Mouse (Mus musculus): ENCODE measurements around the gene Nhlrc3. TPM values are rescaled to one million over a fixed set of nuclear protein-coding genes. Genes with fewer than 3 reads are reported as not detected.

The Nhlrc3 gene
- 8.9 and 10.0 TPM in 2 replicates for polyA plus RNA-seq (2014; fragmentation: Nextera tagmentation; extraction: Ambion mirVana)

GRCm38 (mm10) chr3:53463046-53463764 lies at the start of gene Nhlrc3, which contains the start of gene Proser1:
Nhlrc3 (minus strand) TSS chr3:53463332.
Proser1 (plus strand) TSS chr3:53463666.
- ATAC-seq (ENCODE audit: low FRiP score), result peak; percentile 99
- peaks cover 39% of the 10 kb centered on the region for H3K4me1 ChIP-seq (replicated peaks; ENCODE audit: control insufficient read depth, insufficient read depth, low read length)
- peak within 1 kb of the TSS; percentile 83 for H3K9ac ChIP-seq
- peak; percentile 95 for DNase-seq (ENCODE audit: low spot score)
- H3K9me3 ChIP-seq (ENCODE audit: control insufficient read depth, low read length), result no peaks in the 10 kb centered on the region
- peaks cover 24% of the 10 kb centered on the region for H3K36me3 ChIP-seq (replicated peaks; ENCODE audit: control insufficient read depth, insufficient read depth)
- peak within 1 kb of the TSS; percentile 97 for H3K4me2 ChIP-seq (replicated peaks)
- H3K4me3 ChIP-seq (replicated peaks; ENCODE audit: low read length), result peak within 1 kb of the TSS; percentile 92
- no peaks in the 10 kb centered on the region for H3K27me3 ChIP-seq (ENCODE audit: control insufficient read depth, insufficient read depth, low read length)
- WGBS, result 0% methylated on average over 52 of the region's 52 CpGs
- H3K27ac ChIP-seq, result peak within 1 kb of the TSS; percentile 87

DNA sequence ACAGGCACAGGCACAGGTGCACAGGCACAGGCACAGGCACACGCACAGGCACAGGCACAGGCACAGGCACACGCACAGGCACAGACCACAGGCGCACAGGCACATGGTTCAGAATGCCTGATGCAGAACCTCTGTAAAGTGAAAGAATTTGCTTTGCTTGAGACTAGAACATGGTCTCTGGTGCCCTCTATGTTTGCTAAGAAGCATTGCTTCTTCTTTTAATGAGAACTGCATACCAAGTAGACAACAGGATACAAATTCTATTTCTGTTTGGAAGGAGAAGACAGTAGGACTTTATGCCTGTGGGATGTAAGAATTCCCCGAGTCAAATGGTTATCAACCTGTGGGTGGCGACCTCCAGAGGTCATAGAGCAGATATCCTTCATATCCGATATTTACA lies 39.3 kb upstream of the Nhlrc3 start:
- 73% methylated on average over 6 of the region's 6 CpGs for WGBS
- Histone ChIP-seq H3K9me3 (ENCODE audit: control insufficient read depth, low read length) (no peaks in the 10 kb centered on the region), H3K27me3 (ENCODE audit: control insufficient read depth, insufficient read depth, low read length) (no peaks in the 10 kb centered on the region), H3K9ac (no peak overlapping the region), H3K4me2 (replicated peaks) (no peak overlapping the region), H3K4me1 (replicated peaks; ENCODE audit: control insufficient read depth, insufficient read depth, low read length) (no peaks in the 10 kb centered on the region), H3K27ac (no peak overlapping the region), H3K36me3 (replicated peaks; ENCODE audit: control insufficient read depth, insufficient read depth) (no peaks in the 10 kb centered on the region), H3K4me3 (replicated peaks; ENCODE audit: low read length) (no peak overlapping the region)
- DNase-seq (ENCODE audit: low spot score) (peak; percentile 66), ATAC-seq (ENCODE audit: low FRiP score) (peak; percentile 51; the same call in 1 of the 2 replicates)

DNA sequence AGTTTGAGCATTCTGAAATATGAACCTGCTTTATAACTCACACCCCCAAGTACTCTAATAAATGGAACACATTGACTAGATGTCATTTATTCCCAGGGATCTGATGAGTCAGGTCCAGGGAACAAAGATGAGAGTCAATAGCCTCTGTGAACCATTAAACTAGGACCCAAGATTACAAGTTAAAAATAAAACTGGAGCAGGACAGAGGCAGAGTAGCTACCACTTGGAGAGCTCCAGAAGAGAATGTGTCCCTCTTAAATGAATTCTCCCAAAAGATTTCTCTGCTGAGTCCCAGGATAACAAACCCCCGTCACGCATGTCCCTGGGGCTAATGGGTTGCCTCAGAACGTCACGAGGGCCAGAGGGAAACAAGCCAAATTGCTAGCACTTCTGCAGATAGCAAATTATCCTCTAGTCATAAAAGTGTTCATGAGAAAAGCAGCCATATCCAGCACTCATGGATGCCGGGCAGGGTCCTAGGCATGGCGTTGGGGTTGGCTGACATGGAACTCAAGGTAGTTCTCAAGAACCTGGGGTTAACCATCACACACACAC lies 35.3 kb upstream of the Nhlrc3 start:
- H3K4me2 ChIP-seq (replicated peaks), result no peak overlapping the region
- no peaks in the 10 kb centered on the region for H3K9me3 ChIP-seq (ENCODE audit: control insufficient read depth, low read length)
- H3K4me1 ChIP-seq (replicated peaks; ENCODE audit: control insufficient read depth, insufficient read depth, low read length), result no peaks in the 10 kb centered on the region
- no peak overlapping the region for H3K4me3 ChIP-seq (replicated peaks; ENCODE audit: low read length)
- 83% methylated on average over 6 of the region's 6 CpGs for WGBS
- H3K27ac ChIP-seq, result no peak overlapping the region
- H3K36me3 ChIP-seq (replicated peaks; ENCODE audit: control insufficient read depth, insufficient read depth), result no peaks in the 10 kb centered on the region
- no peak overlapping the region for H3K9ac ChIP-seq
- DNase-seq (ENCODE audit: low spot score), result no peak
- no peaks in the 10 kb centered on the region for H3K27me3 ChIP-seq (ENCODE audit: control insufficient read depth, insufficient read depth, low read length)
- ATAC-seq (ENCODE audit: low FRiP score), result no peak

- WGBS, result 77% methylated on average over 6 of the region's 6 CpGs
- Histone ChIP-seq H3K9me3 (ENCODE audit: control insufficient read depth, low read length) (no peaks in the 10 kb centered on the region), H3K9ac (no peak within 1 kb of the TSS), H3K4me2 (replicated peaks) (no peak within 1 kb of the TSS), H3K4me3 (replicated peaks; ENCODE audit: low read length) (no peak within 1 kb of the TSS), H3K27ac (no peak within 1 kb of the TSS), H3K36me3 (replicated peaks; ENCODE audit: control insufficient read depth, insufficient read depth) (no peaks in the 10 kb centered on the region), H3K27me3 (ENCODE audit: control insufficient read depth, insufficient read depth, low read length) (no peaks in the 10 kb centered on the region), H3K4me1 (replicated peaks; ENCODE audit: control insufficient read depth, insufficient read depth, low read length) (no peaks in the 10 kb centered on the region)
- ATAC-seq (ENCODE audit: low FRiP score), result no peak
- DNase-seq (ENCODE audit: low spot score), result no peak
Measured at GRCm38 (mm10) chr3:53488353-53488752, 25.2 kb upstream of the Nhlrc3 start, which contains the start of gene Stoml3. Stoml3 (plus strand) TSS chr3:53488653.

- Histone ChIP-seq H3K9me3 (ENCODE audit: control insufficient read depth, low read length) (no peaks in the 10 kb centered on the region), H3K4me2 (replicated peaks) (no peak overlapping the region), H3K9ac (no peak overlapping the region), H3K27me3 (ENCODE audit: control insufficient read depth, insufficient read depth, low read length) (no peaks in the 10 kb centered on the region), H3K36me3 (replicated peaks; ENCODE audit: control insufficient read depth, insufficient read depth) (peaks cover 9% of the 10 kb centered on the region), H3K27ac (no peak overlapping the region), H3K4me1 (replicated peaks; ENCODE audit: control insufficient read depth, insufficient read depth, low read length) (no peaks in the 10 kb centered on the region), H3K4me3 (replicated peaks; ENCODE audit: low read length) (no peak overlapping the region)
- no peak for ATAC-seq (ENCODE audit: low FRiP score)
- 76% methylated on average over 9 of the region's 9 CpGs for WGBS
- no peak for DNase-seq (ENCODE audit: low spot score)
Measured at GRCm38 (mm10) chr3:53486996-53487576, 24.0 kb upstream of the Nhlrc3 start.

- DNase-seq (ENCODE audit: low spot score), result no peak
- no peak for ATAC-seq (ENCODE audit: low FRiP score)
- Histone ChIP-seq H3K36me3 (replicated peaks; ENCODE audit: control insufficient read depth, insufficient read depth) (peaks cover 13% of the 10 kb centered on the region), H3K9me3 (ENCODE audit: control insufficient read depth, low read length) (no peaks in the 10 kb centered on the region), H3K9ac (no peak overlapping the region), H3K27me3 (ENCODE audit: control insufficient read depth, insufficient read depth, low read length) (no peaks in the 10 kb centered on the region), H3K4me2 (replicated peaks) (no peak overlapping the region), H3K4me3 (replicated peaks; ENCODE audit: low read length) (no peak overlapping the region), H3K4me1 (replicated peaks; ENCODE audit: control insufficient read depth, insufficient read depth, low read length) (no peaks in the 10 kb centered on the region), H3K27ac (no peak overlapping the region)
- 80% methylated on average over 10 of the region's 10 CpGs for WGBS
Measured at GRCm38 (mm10) chr3:53486561-53486960, 23.4 kb upstream of the Nhlrc3 start.

DNA sequence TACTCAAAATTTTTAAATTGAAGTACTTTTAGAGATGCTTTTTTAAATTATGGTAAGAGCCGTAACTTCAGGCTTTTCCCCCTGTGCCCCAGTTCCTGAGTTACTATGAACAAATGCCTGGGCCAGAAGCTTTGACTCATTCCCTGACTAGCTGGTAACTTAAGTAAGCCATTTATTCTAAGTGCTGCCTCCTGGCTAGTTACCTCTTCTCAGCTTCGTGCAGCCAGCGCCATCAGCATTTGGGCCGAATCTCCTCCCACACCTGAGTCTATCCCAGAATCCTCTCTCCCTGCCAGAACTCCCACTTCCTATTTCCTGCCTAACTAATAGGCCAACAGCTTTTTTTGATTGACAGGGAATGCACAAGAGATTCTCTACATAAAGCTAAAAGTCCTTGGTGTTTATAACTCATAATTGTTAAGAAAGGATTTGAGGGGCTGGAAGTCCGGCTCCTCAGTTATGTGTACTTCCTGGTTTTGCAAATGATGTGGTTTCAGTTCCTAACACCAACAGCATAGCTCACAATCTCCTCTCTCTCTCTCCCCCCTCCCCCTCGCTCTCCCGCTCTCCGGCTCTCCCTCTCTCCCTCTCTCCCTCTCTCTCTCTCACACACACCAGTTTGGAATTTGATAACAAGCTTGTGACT lies 20.4 kb upstream of the Nhlrc3 start:
- Histone ChIP-seq H3K9ac (no peak overlapping the region), H3K36me3 (replicated peaks; ENCODE audit: control insufficient read depth, insufficient read depth) (peaks cover 41% of the 10 kb centered on the region), H3K27me3 (ENCODE audit: control insufficient read depth, insufficient read depth, low read length) (no peaks in the 10 kb centered on the region), H3K4me1 (replicated peaks; ENCODE audit: control insufficient read depth, insufficient read depth, low read length) (no peaks in the 10 kb centered on the region), H3K4me3 (replicated peaks; ENCODE audit: low read length) (no peak overlapping the region), H3K9me3 (ENCODE audit: control insufficient read depth, low read length) (no peaks in the 10 kb centered on the region), H3K4me2 (replicated peaks) (no peak overlapping the region), H3K27ac (no peak overlapping the region)
- DNase-seq (ENCODE audit: low spot score) (no peak), ATAC-seq (ENCODE audit: low FRiP score) (no peak)
- WGBS, result 91% methylated on average over 8 of the region's 8 CpGs

GRCm38 (mm10) chr3:53478419-53479046 lies 15.4 kb upstream of the Nhlrc3 start:
- Histone ChIP-seq H3K9me3 (ENCODE audit: control insufficient read depth, low read length) (no peaks in the 10 kb centered on the region), H3K4me3 (replicated peaks; ENCODE audit: low read length) (no peak overlapping the region), H3K9ac (no peak overlapping the region), H3K27me3 (ENCODE audit: control insufficient read depth, insufficient read depth, low read length) (no peaks in the 10 kb centered on the region), H3K36me3 (replicated peaks; ENCODE audit: control insufficient read depth, insufficient read depth) (peaks cover 86% of the 10 kb centered on the region), H3K27ac (no peak overlapping the region), H3K4me1 (replicated peaks; ENCODE audit: control insufficient read depth, insufficient read depth, low read length) (no peaks in the 10 kb centered on the region), H3K4me2 (replicated peaks) (no peak overlapping the region)
- no peak for DNase-seq (ENCODE audit: low spot score)
- 97% methylated on average over 30 of the region's 30 CpGs for WGBS
- no peak; the same call in 1 of the 2 replicates for ATAC-seq (ENCODE audit: low FRiP score)

GRCm38 (mm10) chr3:53477468-53477867 lies 14.3 kb upstream of the Nhlrc3 start:
- DNase-seq (ENCODE audit: low spot score) (no peak), ATAC-seq (ENCODE audit: low FRiP score) (no peak; the same call in 1 of the 2 replicates)
- Histone ChIP-seq H3K4me2 (replicated peaks) (no peak overlapping the region), H3K9ac (no peak overlapping the region), H3K4me3 (replicated peaks; ENCODE audit: low read length) (no peak overlapping the region), H3K27ac (no peak overlapping the region), H3K4me1 (replicated peaks; ENCODE audit: control insufficient read depth, insufficient read depth, low read length) (no peaks in the 10 kb centered on the region), H3K9me3 (ENCODE audit: control insufficient read depth, low read length) (no peaks in the 10 kb centered on the region), H3K36me3 (replicated peaks; ENCODE audit: control insufficient read depth, insufficient read depth) (peaks cover 91% of the 10 kb centered on the region), H3K27me3 (ENCODE audit: control insufficient read depth, insufficient read depth, low read length) (no peaks in the 10 kb centered on the region)
- whole genome bisulfite sequencing, result 81% methylated on average over 17 of the region's 17 CpGs
